Mouse (Mus musculus) megakaryocyte, embryonic 14.5 days (primary cell): ENCODE results near the gene Rps6kc1. TPM values are rescaled to one million over a fixed set of nuclear protein-coding genes. Genes with fewer than 3 reads are reported as not detected.

ENCODE experiments used
- H3K27me3 ChIP-seq: replicated peaks from 2 replicates; pipeline ENCODE3; 2012; ENCODE audit warnings: inconsistent platforms
- H3K36me3 ChIP-seq: replicated peaks from 2 replicates; pipeline ENCODE3; 2012; ENCODE audit warnings: low read length, inconsistent platforms, mixed read lengths
- H3K4me1 ChIP-seq: 2 replicates; pipeline ENCODE4 v1.6.1; 2012; ENCODE audit warnings: inconsistent platforms
- H3K4me3 ChIP-seq: replicated peaks from 2 replicates; pipeline ENCODE3; 2012; ENCODE audit warnings: moderate library complexity, mild to moderate bottlenecking, inconsistent platforms
- H3K9me3 ChIP-seq: 2 replicates; pipeline ENCODE4 v1.6.1; 2012; ENCODE audit warnings: inconsistent platforms
- FLI1 ChIP-seq: IDR thresholded peaks from 2 replicates; pipeline ENCODE4 v1.6.1; 2012; ENCODE audit warnings: low read length, inconsistent platforms, mixed read lengths
- GATA1 ChIP-seq: IDR thresholded peaks from 3 replicates; pipeline ENCODE4 v1.6.1; 2012; ENCODE audit warnings: mixed read lengths, low read length, inconsistent platforms, borderline replicate concordance
- polyA plus RNA-seq: library from polyadenylated mRNA; stranded (reverse); fragments of >175 nt; gene quantifications from 2 replicates; pipeline ENCODE4 v1.2.3, GENCODE M21; 2012; ENCODE audit warnings: low replicate concordance; ENCODE audit not compliant: insufficient read depth

The Rps6kc1 gene
- polyA plus RNA-seq, 1 experiment, result 5.9 TPM

DNA sequence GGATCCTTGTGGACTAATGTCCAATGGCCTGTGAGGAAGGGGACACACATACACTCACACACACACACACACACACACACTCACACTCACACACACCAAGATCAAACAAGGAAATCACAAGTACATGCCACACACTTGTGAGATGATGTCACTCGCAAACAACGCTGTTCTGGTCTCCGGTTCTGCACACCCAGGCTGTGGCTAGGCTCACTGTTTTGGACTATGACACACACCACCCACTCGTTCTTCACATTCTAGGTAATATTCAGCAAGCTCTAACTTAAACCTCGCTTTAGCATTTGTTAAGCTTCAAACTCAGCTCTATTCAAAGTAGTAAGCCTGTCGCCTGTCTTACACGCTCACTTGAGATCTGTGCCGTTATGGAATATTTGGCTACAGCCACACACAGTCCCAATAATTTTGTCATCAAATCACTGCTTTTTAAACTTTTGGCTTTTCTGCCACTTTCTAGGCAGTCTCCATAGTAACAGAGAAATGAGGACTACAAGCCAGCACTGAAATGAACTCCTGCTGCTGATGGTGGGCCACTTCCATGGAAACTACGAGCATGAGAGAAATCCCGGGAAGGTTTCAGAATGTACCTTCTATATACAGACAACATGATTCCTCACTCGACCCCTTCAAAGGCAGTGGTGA, 65.4 kb downstream of the Rps6kc1 start:
- TF ChIP-seq FLI1 (no peak), GATA1 (no peak)
- H3K27me3 ChIP-seq, result no peaks in the 10 kb centered on the region
- H3K36me3 ChIP-seq, result peaks cover 48% of the 10 kb centered on the region
- H3K4me1 ChIP-seq, result peaks cover 95% of the 10 kb centered on the region
- H3K4me3 ChIP-seq, result peak overlapping the region; percentile 78
- H3K9me3 ChIP-seq, result no peaks in the 10 kb centered on the region

DNA sequence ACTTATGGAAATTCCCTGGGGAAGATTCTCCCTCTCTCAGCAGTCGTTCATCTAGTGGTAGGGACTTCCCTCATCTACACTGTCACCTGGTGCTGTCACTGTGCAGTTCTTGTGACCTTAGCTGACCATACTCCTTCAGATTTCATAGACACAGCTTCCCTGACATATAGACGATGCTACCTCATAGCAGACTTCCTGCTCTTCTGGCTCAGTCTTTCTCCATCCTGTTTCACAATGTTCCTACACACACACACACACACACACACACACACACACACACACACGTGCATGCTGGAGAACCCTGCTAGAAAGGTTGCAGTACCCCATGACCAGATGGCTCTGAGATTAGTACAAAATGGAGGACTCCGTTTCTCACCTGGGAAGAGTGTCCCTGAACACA, 66.2 kb downstream of the Rps6kc1 start:
- Histone ChIP-seq H3K4me1 (peaks cover 98% of the 10 kb centered on the region), H3K36me3 (peaks cover 56% of the 10 kb centered on the region), H3K9me3 (no peaks in the 10 kb centered on the region), H3K4me3 (no peak overlapping the region), H3K27me3 (no peaks in the 10 kb centered on the region)
- TF ChIP-seq GATA1 (no peak), FLI1 (no peak)

DNA sequence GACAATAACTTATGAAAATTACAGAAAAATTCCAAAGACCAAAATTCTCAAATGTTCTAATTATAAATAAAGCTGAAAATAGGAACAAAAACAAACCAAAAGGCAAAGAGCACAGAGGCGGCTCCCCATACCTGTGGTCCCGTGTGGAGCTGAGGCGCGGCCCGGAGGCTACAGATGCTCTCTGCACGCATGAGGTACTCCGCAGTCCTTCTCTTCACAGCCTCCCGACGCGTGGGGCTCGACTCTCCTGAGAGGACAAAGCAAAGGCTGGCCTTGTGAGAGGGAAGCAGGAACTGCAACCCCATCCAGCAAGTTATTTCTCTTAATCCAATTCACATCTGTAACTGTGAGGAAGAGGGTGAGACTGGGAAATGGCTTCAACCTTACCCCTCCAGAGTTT, 67.2 kb downstream of the Rps6kc1 start:
- Histone ChIP-seq H3K36me3 (peaks cover 66% of the 10 kb centered on the region), H3K4me1 (peaks cover 96% of the 10 kb centered on the region), H3K4me3 (no peak overlapping the region), H3K27me3 (no peaks in the 10 kb centered on the region), H3K9me3 (no peaks in the 10 kb centered on the region)
- no peak for TF ChIP-seq FLI1
- TF ChIP-seq GATA1, result no peak

DNA sequence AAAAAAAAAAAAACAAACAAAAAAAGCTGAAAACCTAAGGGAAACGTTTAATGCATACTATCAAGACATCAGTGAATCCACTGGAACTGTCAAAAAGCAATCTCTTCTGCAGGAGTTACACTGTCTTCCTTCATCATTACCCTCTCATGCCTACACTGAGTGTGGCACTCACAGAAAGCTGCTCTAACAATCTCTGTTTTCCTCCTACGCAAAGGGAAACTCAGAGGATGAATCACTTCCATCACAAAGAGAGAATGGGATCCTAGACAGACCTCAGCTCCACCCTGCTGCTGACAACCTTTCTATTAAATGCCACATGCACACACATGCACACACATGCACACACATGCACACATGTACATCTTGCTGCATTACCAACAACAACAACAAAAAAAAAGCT, 75.5 kb downstream of the Rps6kc1 start:
- H3K27me3 ChIP-seq, result no peaks in the 10 kb centered on the region
- peaks cover 85% of the 10 kb centered on the region for H3K4me1 ChIP-seq
- no peak overlapping the region for H3K4me3 ChIP-seq
- TF ChIP-seq FLI1 (no peak), GATA1 (no peak)
- H3K9me3 ChIP-seq, result no peaks in the 10 kb centered on the region
- H3K36me3 ChIP-seq, result peaks cover 75% of the 10 kb centered on the region

DNA sequence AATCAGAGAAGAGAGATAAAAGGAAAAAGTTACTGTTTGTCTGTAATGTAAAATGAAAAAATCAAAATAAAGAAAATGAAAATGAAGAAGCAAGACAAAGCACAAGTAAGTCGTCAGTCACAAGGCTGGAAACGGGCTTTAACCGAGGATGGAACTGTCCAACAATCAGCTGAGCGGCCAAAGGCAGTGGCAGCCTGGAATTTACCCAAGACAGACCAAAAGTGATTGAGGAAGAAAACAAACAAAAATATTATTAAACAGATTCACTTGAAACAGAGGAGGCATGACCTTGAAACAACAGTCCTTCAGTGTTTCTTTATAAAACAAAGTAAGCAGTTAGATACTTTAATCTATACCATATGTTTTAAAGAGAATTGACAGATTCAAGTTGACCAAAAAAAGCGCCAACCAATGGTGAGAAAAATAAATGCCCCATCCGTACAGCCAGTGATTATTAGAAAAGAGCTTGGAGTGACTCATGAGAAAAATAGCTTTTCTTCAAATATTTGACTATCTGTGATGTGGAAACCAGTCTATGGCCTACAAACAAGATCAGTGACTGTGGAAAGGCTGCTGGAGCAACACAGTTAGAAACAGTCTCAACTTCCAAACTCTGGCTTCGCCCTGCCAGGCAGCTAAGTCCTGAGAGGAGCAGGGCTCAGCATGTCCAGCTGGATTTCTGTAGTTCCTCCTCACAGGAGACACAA, 77.2 kb downstream of the Rps6kc1 start:
- H3K9me3 ChIP-seq, result no peaks in the 10 kb centered on the region
- TF ChIP-seq GATA1 (no peak), FLI1 (no peak)
- H3K27me3 ChIP-seq, result no peaks in the 10 kb centered on the region
- peaks cover 73% of the 10 kb centered on the region for H3K36me3 ChIP-seq
- H3K4me3 ChIP-seq, result no peak overlapping the region
- H3K4me1 ChIP-seq, result peaks cover 79% of the 10 kb centered on the region

DNA sequence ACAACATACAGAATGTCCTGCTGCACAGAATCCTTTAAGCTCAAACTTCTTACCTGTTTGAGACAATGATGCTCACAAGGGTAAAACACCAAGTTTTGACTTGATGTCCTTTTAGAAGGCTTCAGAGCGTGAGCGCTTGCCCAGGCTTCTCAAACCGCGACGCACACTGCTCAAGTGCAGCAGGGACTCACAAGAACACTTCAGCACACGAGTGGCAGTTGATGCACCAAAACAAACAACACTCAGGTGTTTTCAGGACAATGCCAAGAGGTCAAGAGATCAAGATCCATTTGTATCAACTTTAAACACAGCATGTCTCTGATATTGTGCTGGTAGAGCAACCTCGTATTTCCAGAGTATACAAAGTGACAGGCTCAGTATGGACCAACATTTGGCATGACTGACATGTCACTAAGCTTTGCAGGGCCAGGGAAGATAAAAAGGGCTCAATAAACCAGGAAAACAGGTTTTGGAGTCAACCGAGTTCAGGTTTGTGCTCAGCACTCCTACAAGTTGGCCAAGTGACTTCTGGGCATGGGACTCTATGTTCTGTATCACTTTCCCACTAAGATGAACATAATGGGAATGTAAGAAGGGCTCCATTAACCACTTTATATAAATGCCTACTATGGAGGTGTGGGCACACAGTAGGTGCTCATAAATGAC, 78.5 kb downstream of the Rps6kc1 start:
- no peak overlapping the region for H3K4me3 ChIP-seq
- no peaks in the 10 kb centered on the region for H3K9me3 ChIP-seq
- H3K27me3 ChIP-seq, result no peaks in the 10 kb centered on the region
- H3K4me1 ChIP-seq, result peaks cover 71% of the 10 kb centered on the region
- peaks cover 74% of the 10 kb centered on the region for H3K36me3 ChIP-seq
- no peak for TF ChIP-seq FLI1
- TF ChIP-seq GATA1, result no peak

DNA sequence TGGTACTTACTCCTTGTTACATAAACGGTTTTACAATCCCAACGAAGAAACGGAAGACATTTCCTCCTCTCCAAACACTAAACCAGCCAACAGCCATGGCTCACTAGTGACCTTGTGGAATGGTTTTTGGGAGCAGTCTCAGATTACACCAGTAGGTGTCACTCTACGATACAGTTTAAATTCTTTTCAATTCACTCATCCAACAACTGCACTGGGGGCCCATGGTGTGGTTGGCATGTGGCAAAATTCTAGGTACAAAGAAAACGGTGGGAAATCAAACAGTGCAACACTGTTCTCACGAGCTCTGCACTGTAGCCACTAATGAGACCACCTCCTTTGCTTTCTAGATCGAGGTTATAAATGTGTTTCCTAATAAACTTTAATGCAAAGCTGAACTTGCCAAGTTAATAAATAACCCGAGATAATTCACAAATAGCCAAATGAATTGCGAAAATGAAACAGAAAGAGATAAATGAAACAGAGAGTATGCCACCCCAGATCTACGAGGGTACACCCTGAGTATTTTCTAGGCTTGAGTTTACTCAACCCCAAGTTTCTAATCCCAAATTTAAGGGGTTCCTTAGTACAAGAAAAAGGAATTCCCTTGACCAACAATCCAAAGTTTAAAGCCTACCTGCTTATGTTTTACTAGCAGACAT, 79.6 kb downstream of the Rps6kc1 start:
- H3K4me3 ChIP-seq, result no peak overlapping the region
- H3K4me1 ChIP-seq, result peaks cover 71% of the 10 kb centered on the region
- H3K9me3 ChIP-seq, result no peaks in the 10 kb centered on the region
- TF ChIP-seq GATA1 (no peak), FLI1 (no peak)
- no peaks in the 10 kb centered on the region for H3K27me3 ChIP-seq
- peaks cover 76% of the 10 kb centered on the region for H3K36me3 ChIP-seq

DNA sequence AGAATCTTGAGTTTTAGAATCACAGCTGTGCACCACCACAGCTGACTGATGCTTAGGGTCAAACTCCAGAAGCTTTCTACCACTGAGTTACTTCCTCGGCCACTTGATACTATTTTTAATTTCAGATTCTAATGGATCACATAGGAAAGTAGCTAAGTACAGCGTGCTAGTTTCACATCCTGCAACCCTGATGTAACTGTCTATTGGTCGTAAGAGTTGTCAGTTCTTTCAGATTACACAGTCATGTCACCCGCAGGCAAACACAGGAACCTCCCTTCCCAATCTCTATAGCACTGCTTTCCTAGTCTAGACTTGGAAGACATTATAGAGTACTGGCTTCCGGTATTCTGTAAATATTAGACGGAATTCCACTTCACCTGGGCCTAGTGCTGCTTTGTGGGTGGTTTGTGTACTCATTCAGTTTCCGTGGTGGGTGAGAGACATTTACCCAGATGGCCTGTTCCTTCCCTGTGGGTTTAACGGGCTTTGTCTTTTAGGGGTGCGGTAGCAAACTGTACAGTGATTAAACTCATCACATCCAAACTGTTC, 85.0 kb downstream of the Rps6kc1 start:
- Histone ChIP-seq H3K36me3 (peaks cover 51% of the 10 kb centered on the region), H3K27me3 (no peaks in the 10 kb centered on the region), H3K4me3 (no peak overlapping the region), H3K9me3 (no peaks in the 10 kb centered on the region), H3K4me1 (peaks cover 21% of the 10 kb centered on the region)
- TF ChIP-seq GATA1 (no peak), FLI1 (no peak)

DNA sequence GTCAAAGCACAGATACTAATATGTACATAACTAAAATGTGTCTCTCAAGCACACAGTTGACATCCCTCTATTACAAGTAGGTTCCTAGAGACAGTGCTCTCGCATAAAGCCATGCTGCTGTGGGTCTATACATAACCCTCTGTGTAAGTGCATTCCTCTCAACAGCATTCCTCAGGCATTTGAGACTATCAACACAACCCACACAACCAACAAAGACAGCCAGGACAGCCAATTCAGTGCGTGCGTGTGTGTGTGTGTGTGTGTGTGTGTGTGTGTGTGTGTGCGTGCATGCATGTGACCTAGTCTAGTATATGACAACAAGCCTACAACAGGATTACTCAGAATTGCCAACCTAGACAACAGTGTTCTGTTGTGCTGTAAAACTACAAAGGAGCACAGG, 87.8 kb downstream of the Rps6kc1 start:
- Histone ChIP-seq H3K4me1 (peaks cover 7% of the 10 kb centered on the region; the same call in 1 of the 2 replicates), H3K4me3 (no peak overlapping the region), H3K9me3 (no peaks in the 10 kb centered on the region), H3K36me3 (peaks cover 50% of the 10 kb centered on the region), H3K27me3 (no peaks in the 10 kb centered on the region)
- TF ChIP-seq FLI1, result no peak
- no peak for TF ChIP-seq GATA1

DNA sequence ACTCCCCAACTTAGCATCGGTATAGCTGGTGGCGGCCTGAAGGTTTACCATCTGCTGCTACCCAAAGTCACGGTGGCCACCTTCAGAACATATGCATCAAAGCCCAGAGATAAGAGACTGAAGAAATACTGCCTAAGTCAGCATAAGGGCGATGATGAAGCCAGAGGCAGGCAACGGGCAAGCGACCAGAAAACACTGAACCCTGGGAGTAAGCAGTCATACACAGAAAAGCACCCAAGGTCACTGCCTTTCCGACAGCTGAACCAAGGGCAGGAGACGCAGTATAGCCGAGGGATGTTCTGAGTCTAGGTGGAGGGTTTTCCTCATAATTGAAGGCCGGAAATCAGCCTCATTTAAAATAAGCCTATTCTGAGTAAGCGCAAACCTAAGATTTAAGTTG, 95.4 kb downstream of the Rps6kc1 start:
- TF ChIP-seq GATA1 (no peak), FLI1 (no peak)
- Histone ChIP-seq H3K9me3 (no peaks in the 10 kb centered on the region), H3K4me3 (no peak overlapping the region), H3K27me3 (no peaks in the 10 kb centered on the region), H3K4me1 (peaks cover 13% of the 10 kb centered on the region), H3K36me3 (peaks cover 36% of the 10 kb centered on the region)
